Mouse (Mus musculus) MEL (cell line): ENCODE data around the gene Prickle1.

ENCODE experiments used
- CTCF ChIP-seq, 3 experiments: IDR thresholded peaks in 2 of 3; conservative IDR thresholded peaks in 1 of 3; 2 replicates each; pipeline ENCODE4 v1.5.1; 2011 to 2012; ENCODE audit warnings: low read length in 3 of 3, low read depth in 2 of 3, mild to moderate bottlenecking in 2 of 3, improper control_type of control experiment in 1 of 3, inconsistent platforms in 1 of 3, mixed read lengths in 1 of 3, moderate library complexity in 1 of 3; ENCODE audit not compliant: control insufficient read depth in 1 of 3, insufficient read depth in 1 of 3, poor library complexity in 1 of 3, severe bottlenecking in 1 of 3
- EP300 ChIP-seq, 2 experiments: IDR thresholded peaks; 2 replicates each; pipeline ENCODE4 v1.6.1; 2011; ENCODE audit warnings: improper control_type of control experiment in 2 of 2, low read length in 2 of 2, low read depth in 1 of 2, mild to moderate bottlenecking in 1 of 2
- GATA1 ChIP-seq: IDR thresholded peaks from 2 replicates; pipeline ENCODE4 v1.6.1; 2011; ENCODE audit warnings: low read depth, low read length, improper control_type of control experiment
- MEF2A ChIP-seq: IDR thresholded peaks from 2 replicates; pipeline ENCODE4 v1.6.1; 2014; ENCODE audit warnings: low read depth, mild to moderate bottlenecking, inconsistent platforms, low read length, improper control_type of control experiment; ENCODE audit not compliant: poor library complexity, insufficient replicate concordance, severe bottlenecking; ENCODE audit errors: extremely low read depth
- MYB ChIP-seq: IDR thresholded peaks from 2 replicates; pipeline ENCODE4 v1.6.1; 2011; ENCODE audit warnings: mild to moderate bottlenecking, low read depth, low read length, improper control_type of control experiment
- POLR2A ChIP-seq, 2 experiments: IDR thresholded peaks; 2 replicates each; pipeline ENCODE4 v1.6.1; 2011 to 2012; ENCODE audit warnings: low read length in 2 of 2, mild to moderate bottlenecking in 2 of 2, control low read depth in 1 of 2, improper control_type of control experiment in 1 of 2, low read depth in 1 of 2, moderate library complexity in 1 of 2; ENCODE audit not compliant: control insufficient read depth in 1 of 2, insufficient read depth in 1 of 2, poor library complexity in 1 of 2
- RAD21 ChIP-seq: IDR thresholded peaks from 2 replicates; pipeline ENCODE4 v1.6.1; 2011; ENCODE audit warnings: mild to moderate bottlenecking, low read depth, low read length, improper control_type of control experiment
- TCF12 ChIP-seq: IDR thresholded peaks from 2 replicates; pipeline ENCODE4 v1.6.1; 2014; ENCODE audit warnings: low read depth, mild to moderate bottlenecking, inconsistent platforms, low read length, improper control_type of control experiment, moderate library complexity
- ZMIZ1 ChIP-seq: IDR thresholded peaks from 2 replicates; pipeline ENCODE4 v1.6.1; 2012; ENCODE audit warnings: low read depth, mild to moderate bottlenecking, inconsistent platforms, low read length, improper control_type of control experiment, moderate library complexity

- TF ChIP-seq POLR2A (IDR thresholded peaks at IDR 0.05; ENCODE audit: control insufficient read depth in 1 of 2, insufficient read depth in 1 of 2, low read depth in 1 of 2, low read length in 2 of 2, poor library complexity in 1 of 2) (no peak), CTCF (IDR thresholded peaks at IDR 0.05 in 2 of 3, conservative IDR thresholded peaks at IDR 0.05 in 1 of 3; ENCODE audit: control insufficient read depth in 1 of 3, insufficient read depth in 1 of 3, low read depth in 2 of 3, low read length in 3 of 3, poor library complexity in 1 of 3, severe bottlenecking in 1 of 3) (no peak), MYB (no peak), TCF12 (no peak), RAD21 (no peak), ZMIZ1 (no peak), EP300 (IDR thresholded peaks at IDR 0.05; ENCODE audit: low read depth in 1 of 2, low read length in 2 of 2) (no peak), MEF2A (no peak), GATA1 (no peak)
Measured at GRCm38 (mm10) chr15:93554203-93554851, 41.4 kb downstream of the Prickle1 start.
